Mouse (Mus musculus): ENCODE measurements at regions not wholly inside any gene's neighbourhood (a gene's known extent, or its start where the extent isn't known, plus 50 kb on each side); places are given as distances from the start of the nearest gene placed in this dataset.

- TF ChIP-seq CTCF (IDR thresholded peaks at IDR 0.05; ENCODE audit: control insufficient read depth, insufficient read depth, insufficient read length) (no peak), USF1 (IDR thresholded peaks at IDR 0.05; ENCODE audit: low read depth) (no peak), MYOG (IDR thresholded peaks at IDR 0.05; ENCODE audit: control insufficient read depth, extremely low read depth, insufficient read length) (no peak)
Observed at GRCm38 (mm10) chr7:138054756-138055155, 342.8 kb downstream of the Tcerg1l start.

Measured in C2C12 (cell line).